Mouse (Mus musculus): ENCODE data around the gene Il22ra1. TPM values are rescaled to one million over a fixed set of nuclear protein-coding genes. Genes with fewer than 3 reads are reported as not detected.

Gene Il22ra1
- polyA plus RNA-seq, 1 experiment from 2014 or later, result 0.37 TPM

- WGBS (ENCODE audit: insufficient replicate concordance), result 36% methylated on average over 6 of the region's 6 CpGs
- Histone ChIP-seq H3K4me1 (peaks cover 13% of the 10 kb centered on the region), H3K27ac (no peak overlapping the region), H3K36me3 (no peaks in the 10 kb centered on the region), H3K4me3 (no peak overlapping the region), H3K27me3 (replicated peaks) (peaks cover 32% of the 10 kb centered on the region), H3K9me3 (replicated peaks) (0 out of 2 replicates have a peak, but pooled peaks cover 5% of the 10 kb centered on the region), H3K4me2 (no peak overlapping the region), H3K9ac (no peak overlapping the region)
- ATAC-seq, result no peak
Observed at GRCm38 (mm10) chr4:135758825-135759224, 30.9 kb downstream of the Il22ra1 start.

- no peaks in the 10 kb centered on the region for H3K36me3 ChIP-seq
- no peak for ATAC-seq
- peaks cover 13% of the 10 kb centered on the region for H3K4me1 ChIP-seq
- no peak within 1 kb of the TSS for H3K4me3 ChIP-seq
- H3K27me3 ChIP-seq (replicated peaks), result peaks cover 32% of the 10 kb centered on the region
- H3K9me3 ChIP-seq (replicated peaks), result no peaks in the 10 kb centered on the region
- 50% methylated on average over 10 of the region's 10 CpGs for WGBS (ENCODE audit: insufficient replicate concordance)
- no peak within 1 kb of the TSS for H3K4me2 ChIP-seq
- H3K9ac ChIP-seq, result no peak within 1 kb of the TSS
- H3K27ac ChIP-seq, result no peak within 1 kb of the TSS
Observed at GRCm38 (mm10) chr4:135759356-135759976, 31.5 kb downstream of the Il22ra1 start, which contains the start of gene Myom3. Gene Myom3 (plus strand): TSS chr4:135759715.

- H3K4me1 ChIP-seq, result peaks cover 13% of the 10 kb centered on the region
- no peak for ATAC-seq
- H3K36me3 ChIP-seq, result no peaks in the 10 kb centered on the region
- H3K4me2 ChIP-seq, result no peak overlapping the region
- peaks cover 32% of the 10 kb centered on the region for H3K27me3 ChIP-seq (replicated peaks)
- no peaks in the 10 kb centered on the region for H3K9me3 ChIP-seq (replicated peaks)
- H3K4me3 ChIP-seq, result no peak overlapping the region
- no peak overlapping the region for H3K9ac ChIP-seq
- no peak overlapping the region for H3K27ac ChIP-seq
- 67% methylated on average over 8 of the region's 8 CpGs for WGBS (ENCODE audit: insufficient replicate concordance)
Observed at GRCm38 (mm10) chr4:135761048-135761447, 33.1 kb downstream of the Il22ra1 start.

- WGBS (ENCODE audit: insufficient replicate concordance), result 72% methylated on average over 7 of the region's 7 CpGs
- Histone ChIP-seq H3K9ac (no peak overlapping the region), H3K4me3 (no peak overlapping the region), H3K27me3 (replicated peaks) (peaks cover 32% of the 10 kb centered on the region), H3K36me3 (no peaks in the 10 kb centered on the region), H3K4me2 (peak overlapping the region; percentile 67; the same call in 1 of the 2 replicates), H3K9me3 (replicated peaks) (no peaks in the 10 kb centered on the region), H3K27ac (no peak overlapping the region), H3K4me1 (peaks cover 13% of the 10 kb centered on the region)
- ATAC-seq, result no peak
Observed at GRCm38 (mm10) chr4:135761569-135761968, 33.6 kb downstream of the Il22ra1 start.

DNA sequence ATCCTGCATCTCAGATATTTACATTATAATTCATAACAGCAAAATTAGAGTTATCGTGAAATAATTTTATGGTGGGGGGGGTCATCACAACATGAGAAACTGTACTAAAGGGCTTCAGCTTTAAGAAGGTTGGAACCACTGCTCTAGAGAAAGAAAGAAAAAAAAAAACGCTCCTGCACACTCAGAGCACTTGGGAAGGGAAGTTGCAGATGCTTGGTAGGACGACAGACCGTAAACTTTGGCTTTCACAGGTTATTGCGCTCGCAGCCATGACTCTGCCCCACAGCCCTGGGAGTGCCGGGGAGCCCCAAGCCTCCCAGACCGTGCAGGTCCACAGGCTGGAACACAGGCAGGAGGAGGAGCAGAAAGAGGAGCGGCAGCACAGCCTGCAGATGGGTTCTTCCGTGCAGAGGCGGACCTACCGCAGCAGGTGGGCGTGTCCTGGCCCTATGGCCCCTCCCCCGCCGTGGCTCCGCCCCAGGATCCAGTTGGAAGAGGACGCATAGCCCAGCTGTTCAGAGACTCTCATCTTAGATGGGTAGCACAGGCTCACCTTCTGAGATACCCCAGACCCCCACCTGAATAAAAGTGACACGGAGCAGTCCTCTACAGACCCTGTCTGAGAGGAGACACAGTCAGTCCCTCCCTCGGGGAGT is 34.4 kb downstream of the Il22ra1 start:
- Histone ChIP-seq H3K9ac (peak overlapping the region; percentile 39; the same call in 1 of the 2 replicates), H3K4me3 (peak overlapping the region; percentile 36), H3K36me3 (no peaks in the 10 kb centered on the region)

DNA sequence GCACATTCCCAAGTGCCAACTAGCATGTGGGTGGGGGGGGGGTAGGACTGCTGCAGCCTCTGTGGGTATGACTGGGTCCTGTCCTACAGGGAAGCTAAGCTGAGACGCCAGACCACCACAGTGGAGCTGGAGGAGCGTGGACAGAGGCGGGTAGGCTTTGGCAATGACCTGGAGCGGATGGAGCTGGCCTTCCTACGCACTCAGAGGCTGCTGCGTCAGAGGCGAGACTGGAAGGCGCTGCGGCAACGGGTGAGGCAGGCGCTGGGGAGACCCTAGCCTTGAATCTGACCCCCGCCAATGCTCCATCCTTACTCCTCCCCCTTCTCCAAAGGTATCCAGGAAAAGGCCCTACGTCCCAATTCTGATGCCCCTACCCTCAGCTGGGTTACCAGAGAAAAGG is 36.7 kb downstream of the Il22ra1 start:
- Histone ChIP-seq H3K9ac (no peak overlapping the region), H3K27ac (no peak overlapping the region), H3K4me3 (no peak overlapping the region)

More for the DNA sequence above, 34.4 kb downstream of the Il22ra1 start:
- no peaks in the 10 kb centered on the region for H3K9me3 ChIP-seq (replicated peaks)
- no peak overlapping the region for H3K27ac ChIP-seq
- peaks cover 32% of the 10 kb centered on the region for H3K27me3 ChIP-seq (replicated peaks)
- peak overlapping the region; percentile 67 for H3K4me2 ChIP-seq
- WGBS (ENCODE audit: insufficient replicate concordance), result 10% methylated on average over 19 of the region's 19 CpGs
- ATAC-seq, result peak; percentile 86
- peaks cover 13% of the 10 kb centered on the region for H3K4me1 ChIP-seq

DNA sequence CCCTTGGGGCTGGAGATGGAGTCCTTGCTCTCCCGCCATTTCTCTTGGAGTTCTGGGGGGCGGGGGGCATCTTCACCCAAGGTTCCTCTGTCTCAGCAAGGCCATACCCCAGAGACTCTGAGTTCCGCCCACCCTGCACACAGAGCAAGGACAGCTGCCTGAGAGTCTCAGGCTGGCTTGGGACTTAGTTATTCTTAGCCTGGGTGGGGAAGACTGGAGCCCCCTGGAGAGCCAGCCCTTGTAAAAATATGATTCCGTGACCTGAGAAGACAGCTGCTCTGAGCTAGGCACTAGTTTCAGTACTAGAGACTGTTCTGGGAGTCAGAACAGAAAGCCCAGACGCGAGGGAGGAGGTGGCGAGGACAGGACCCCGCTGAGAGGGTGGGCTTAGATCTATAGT is 37.7 kb downstream of the Il22ra1 start:
- Histone ChIP-seq H3K36me3 (no peaks in the 10 kb centered on the region), H3K4me1 (peaks cover 13% of the 10 kb centered on the region), H3K27ac (no peak overlapping the region), H3K9me3 (replicated peaks) (no peaks in the 10 kb centered on the region), H3K4me2 (no peak overlapping the region), H3K4me3 (no peak overlapping the region), H3K27me3 (replicated peaks) (peaks cover 7% of the 10 kb centered on the region), H3K9ac (no peak overlapping the region)
- no peak for ATAC-seq
- WGBS (ENCODE audit: insufficient replicate concordance), result 63% methylated on average over 8 of the region's 8 CpGs

More for the DNA sequence above, 36.7 kb downstream of the Il22ra1 start:
- 78% methylated on average over 13 of the region's 13 CpGs for WGBS (ENCODE audit: insufficient replicate concordance)
- ATAC-seq, result no peak
- peaks cover 13% of the 10 kb centered on the region for H3K4me1 ChIP-seq
- H3K9me3 ChIP-seq (replicated peaks), result no peaks in the 10 kb centered on the region
- peaks cover 17% of the 10 kb centered on the region for H3K27me3 ChIP-seq (replicated peaks)
- no peaks in the 10 kb centered on the region for H3K36me3 ChIP-seq
- no peak overlapping the region for H3K4me2 ChIP-seq

GRCm38 (mm10) chr4:135766976-135767375 is 39.0 kb downstream of the Il22ra1 start:
- no peak for ATAC-seq
- Histone ChIP-seq H3K4me1 (peaks cover 9% of the 10 kb centered on the region), H3K4me2 (no peak overlapping the region), H3K27ac (no peak overlapping the region), H3K9me3 (replicated peaks) (no peaks in the 10 kb centered on the region), H3K36me3 (no peaks in the 10 kb centered on the region), H3K9ac (no peak overlapping the region), H3K27me3 (replicated peaks) (0 out of 2 replicates have a peak, but pooled peaks cover 5% of the 10 kb centered on the region), H3K4me3 (no peak overlapping the region)
- 56% methylated on average over 3 of the region's 3 CpGs for WGBS (ENCODE audit: insufficient replicate concordance)

- H3K4me3 ChIP-seq, result no peak overlapping the region
- 0 out of 2 replicates have a peak, but pooled peaks have one; percentile 33 for ATAC-seq
- H3K36me3 ChIP-seq, result no peaks in the 10 kb centered on the region
- H3K27me3 ChIP-seq (replicated peaks), result peaks cover 13% of the 10 kb centered on the region; the same call in 1 of the 2 replicates
- no peaks in the 10 kb centered on the region for H3K9me3 ChIP-seq (replicated peaks)
- H3K27ac ChIP-seq, result no peak overlapping the region
- no peaks in the 10 kb centered on the region for H3K4me1 ChIP-seq
- whole genome bisulfite sequencing (ENCODE audit: insufficient replicate concordance), result 51% methylated on average over 14 of the region's 14 CpGs
- no peak overlapping the region for H3K4me2 ChIP-seq
- no peak overlapping the region for H3K9ac ChIP-seq
Observed at GRCm38 (mm10) chr4:135768572-135769526, 40.9 kb downstream of the Il22ra1 start.

GRCm38 (mm10) chr4:135770611-135771305 is 42.8 kb downstream of the Il22ra1 start:
- H3K9ac ChIP-seq, result no peak overlapping the region
- no peak overlapping the region for H3K4me2 ChIP-seq
- H3K27ac ChIP-seq, result no peak overlapping the region
- H3K27me3 ChIP-seq (replicated peaks), result peaks cover 28% of the 10 kb centered on the region; the same call in 1 of the 2 replicates
- no peaks in the 10 kb centered on the region for H3K36me3 ChIP-seq
- no peak overlapping the region for H3K4me3 ChIP-seq
- H3K9me3 ChIP-seq (replicated peaks), result no peaks in the 10 kb centered on the region
- WGBS (ENCODE audit: insufficient replicate concordance), result 61% methylated on average over 18 of the region's 18 CpGs
- no peaks in the 10 kb centered on the region for H3K4me1 ChIP-seq
- no peak for ATAC-seq

DNA sequence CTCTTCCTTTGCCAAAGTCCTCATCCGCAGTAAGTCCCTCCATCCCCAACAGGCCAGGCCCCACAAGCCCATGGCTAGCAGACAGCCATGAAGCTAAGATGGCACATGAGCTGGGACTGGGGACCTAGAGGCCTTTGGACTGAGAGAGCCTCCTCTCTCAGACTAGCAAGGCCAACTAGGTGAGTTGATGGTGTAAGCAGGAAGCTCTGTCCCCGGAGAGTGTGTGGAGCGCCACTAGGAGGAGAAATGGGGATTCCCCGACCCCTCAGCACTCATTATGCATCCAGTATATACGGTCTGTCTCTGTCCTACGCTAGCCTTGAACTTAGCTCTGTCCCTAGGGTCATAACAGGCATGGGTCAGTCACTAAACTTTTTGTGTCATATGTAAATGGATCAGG is 43.6 kb downstream of the Il22ra1 start:
- no peaks in the 10 kb centered on the region for H3K36me3 ChIP-seq
- no peak overlapping the region for H3K4me3 ChIP-seq
- peaks cover 37% of the 10 kb centered on the region; the same call in 1 of the 2 replicates for H3K27me3 ChIP-seq (replicated peaks)
- no peak overlapping the region for H3K9ac ChIP-seq
- H3K4me2 ChIP-seq, result no peak overlapping the region
- ATAC-seq, result no peak
- no peak overlapping the region for H3K27ac ChIP-seq
- 69% methylated on average over 6 of the region's 6 CpGs for WGBS (ENCODE audit: insufficient replicate concordance)
- H3K9me3 ChIP-seq (replicated peaks), result no peaks in the 10 kb centered on the region
- H3K4me1 ChIP-seq, result no peaks in the 10 kb centered on the region

All from liver, embryonic 12.5 days (tissue).